Mouse (Mus musculus): Measurements from ENCODE around the gene Hrasls.

Hrasls gene

DNA sequence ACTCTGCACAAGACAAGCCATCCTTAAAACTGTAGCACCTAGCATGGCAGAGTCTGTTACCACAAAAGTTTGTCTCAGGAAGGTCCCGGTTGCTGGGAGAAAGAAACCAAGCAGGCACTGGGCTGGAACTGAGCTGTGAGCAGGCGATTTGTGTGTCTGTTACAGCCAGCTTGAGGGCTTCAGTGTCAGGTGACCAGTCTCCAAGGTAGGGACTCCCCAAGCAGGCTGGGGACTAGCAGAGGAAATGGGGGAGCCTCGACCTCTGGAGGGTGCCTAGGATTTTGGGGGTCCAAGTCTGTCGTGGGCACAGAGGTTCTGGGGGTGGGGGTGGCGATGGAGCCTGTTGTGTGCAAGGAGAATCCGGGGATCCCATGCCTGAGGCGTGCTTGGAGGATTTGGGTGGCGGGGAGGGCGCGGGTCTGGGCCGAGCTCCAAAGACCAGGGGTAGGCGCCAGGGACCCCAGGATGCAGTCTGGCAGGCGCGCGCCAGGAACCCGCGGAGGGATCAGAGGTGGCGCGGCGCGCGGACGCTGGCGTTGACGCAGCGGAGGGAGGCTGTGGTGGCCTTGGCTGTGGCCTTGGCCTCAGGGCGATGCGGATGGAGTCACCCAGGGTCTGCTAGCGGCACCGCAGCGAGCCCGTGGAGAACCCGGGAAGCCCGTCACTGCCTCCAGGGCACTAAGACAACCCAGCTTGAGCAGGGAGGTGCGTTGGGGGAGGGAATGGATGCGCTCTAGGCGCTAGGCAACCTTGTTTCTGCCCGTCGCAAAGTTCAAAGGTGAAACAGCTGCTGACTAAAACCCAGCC lies at the start of gene Hrasls:
Hrasls (plus strand) TSS at position 91 of the 807 bp plus-strand sequence.
- DNase-seq (ENCODE audit: low read depth): no peak

DNA sequence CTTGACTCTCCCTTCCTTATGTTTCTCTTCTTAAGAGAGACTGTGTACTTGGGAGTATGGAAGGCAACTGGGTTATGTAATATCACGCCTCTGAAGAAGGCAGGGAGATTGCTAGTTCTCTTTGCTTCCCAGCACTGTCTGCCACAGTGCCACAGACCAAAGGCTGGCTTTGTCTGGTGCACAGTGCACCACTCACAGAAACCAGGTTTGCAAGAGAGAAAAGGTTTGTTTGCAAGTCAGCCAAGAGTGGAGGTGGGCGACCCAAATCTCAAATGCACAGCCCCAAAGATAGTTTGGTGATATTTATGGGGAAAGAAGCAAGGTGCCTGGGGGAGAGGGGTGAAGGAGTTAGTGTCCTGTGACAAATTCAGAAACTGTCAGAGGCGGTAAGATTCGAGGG lies 47.2 kb upstream of the Hrasls start:
- no peak for DNase-seq (ENCODE audit: low read depth)

DNA sequence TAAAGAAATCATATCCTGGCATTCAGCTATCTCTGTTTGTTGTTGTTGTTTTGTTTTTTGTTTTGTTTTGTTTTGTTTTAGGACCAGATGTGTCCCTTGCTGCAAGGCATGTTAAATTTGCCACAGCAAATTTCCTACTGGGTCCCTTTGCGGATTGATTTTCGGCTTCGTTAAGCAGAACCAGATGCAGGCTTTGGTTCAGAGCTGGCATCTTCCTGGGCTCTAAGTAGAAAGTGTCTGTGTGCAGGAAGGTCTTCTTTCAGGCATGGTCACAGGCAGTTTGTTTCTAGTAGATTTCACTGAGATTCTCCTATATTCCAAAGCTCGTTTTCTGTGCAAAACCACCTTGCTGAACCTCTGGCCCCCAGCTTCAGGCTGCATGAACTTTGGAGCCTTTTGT lies 42.4 kb upstream of the Hrasls start:
- no peak for DNase-seq (ENCODE audit: low read depth)

DNA sequence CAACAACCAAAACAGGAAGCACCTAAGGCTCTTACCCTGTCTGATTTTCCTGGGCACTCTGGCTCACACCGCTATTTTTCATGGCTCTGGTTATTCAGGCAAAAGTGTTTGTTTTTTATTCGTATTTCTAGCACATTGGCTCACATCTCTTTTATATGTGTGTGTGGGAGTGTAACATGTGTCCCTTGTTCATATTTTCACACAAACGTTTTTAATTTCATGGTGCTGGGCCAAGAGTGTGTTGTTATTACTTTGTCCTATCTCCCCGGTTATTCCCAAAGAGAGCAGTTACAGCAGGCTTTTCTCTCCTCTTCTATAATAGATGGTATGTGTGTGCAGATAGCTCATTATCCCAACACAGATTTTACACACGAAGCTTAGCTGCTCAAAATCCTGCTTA lies 37.8 kb upstream of the Hrasls start:
- no peak for DNase-seq (ENCODE audit: low read depth)

DNA sequence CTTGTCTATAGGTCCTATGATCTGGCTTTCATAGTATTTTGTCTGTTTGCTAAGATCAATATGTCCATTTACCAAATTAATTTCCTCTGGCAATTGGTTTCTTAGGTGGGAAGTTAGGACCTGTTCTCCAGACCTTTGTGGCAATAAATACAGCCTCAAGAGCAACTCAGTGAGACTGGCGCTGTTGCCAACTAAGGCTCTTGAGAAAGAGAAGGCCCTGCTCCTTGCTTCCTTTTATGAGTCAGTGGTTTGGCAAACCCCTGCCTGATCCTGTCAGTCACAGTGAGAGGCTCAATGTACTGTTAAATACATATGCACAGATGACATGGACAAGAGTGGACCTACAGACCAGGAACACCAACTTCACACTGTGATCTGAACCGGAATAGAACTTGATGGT lies 36.3 kb upstream of the Hrasls start:
- no peak for DNase-seq (ENCODE audit: low read depth)

DNA sequence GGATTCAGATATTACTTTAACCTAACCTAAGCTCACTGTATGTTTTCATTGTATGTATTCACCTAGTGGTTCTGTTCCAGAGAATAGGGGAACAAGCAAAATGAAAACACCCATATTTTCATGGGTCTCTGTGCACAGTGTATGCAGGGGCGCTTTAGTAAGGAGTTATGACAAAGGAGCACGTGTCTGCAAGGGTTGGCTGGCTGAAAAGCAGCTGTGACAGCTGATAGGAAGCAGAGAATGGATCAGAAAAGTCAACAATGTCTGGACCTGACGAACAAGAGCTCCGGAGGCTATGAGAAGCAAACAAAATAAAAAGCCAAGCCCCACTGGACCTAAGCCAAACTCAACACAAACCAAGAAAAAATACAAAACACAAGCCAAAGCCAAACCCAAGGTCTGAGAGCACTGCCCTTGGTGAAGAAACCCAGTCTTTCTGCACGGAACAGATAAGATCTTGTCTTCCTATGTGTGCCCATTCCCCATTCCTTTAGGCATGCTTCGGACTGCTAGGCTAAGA lies 34.6 kb upstream of the Hrasls start:
- no peak for DNase-seq (ENCODE audit: low read depth)

DNA sequence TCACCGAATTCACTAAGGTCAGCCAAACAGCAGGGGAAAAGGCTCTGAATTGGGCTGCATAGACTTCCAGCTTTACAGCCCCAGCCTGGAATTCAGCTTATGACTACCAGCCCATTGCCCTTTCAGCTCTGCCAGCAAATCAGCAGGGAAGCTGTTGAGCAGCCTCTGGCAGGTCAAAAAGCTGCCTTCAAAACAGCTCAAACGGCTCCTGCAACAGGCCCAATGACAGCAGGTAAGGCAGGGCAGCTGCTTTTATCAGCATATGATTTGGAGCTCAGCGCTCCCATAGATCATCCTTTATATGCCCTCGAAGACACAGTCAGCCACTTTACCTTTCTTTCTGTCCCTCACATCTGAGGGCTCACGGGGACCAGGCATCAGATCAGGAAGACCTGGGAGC lies 16.6 kb upstream of the Hrasls start:
- no peak for DNase-seq (ENCODE audit: low read depth)

DNA sequence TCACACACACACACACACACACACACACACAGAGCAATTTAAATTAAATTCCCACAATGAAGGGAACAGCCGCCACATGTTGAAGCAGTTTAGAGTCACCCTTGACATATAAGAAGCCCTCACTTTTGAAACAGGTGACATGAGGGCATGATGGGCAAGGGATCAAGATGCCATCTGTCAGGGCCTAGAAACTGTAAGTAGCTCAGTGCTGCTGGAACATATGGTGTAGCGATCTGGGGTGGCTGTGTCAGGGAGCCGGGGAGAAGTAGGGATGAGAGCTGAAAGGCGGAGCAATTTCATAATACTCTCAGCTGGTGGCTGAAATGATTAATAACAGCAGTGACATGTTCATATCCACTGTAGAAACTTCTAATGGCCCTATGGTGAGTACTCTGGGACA lies 15.5 kb upstream of the Hrasls start:
- DNase-seq (ENCODE audit: low read depth): no peak

DNA sequence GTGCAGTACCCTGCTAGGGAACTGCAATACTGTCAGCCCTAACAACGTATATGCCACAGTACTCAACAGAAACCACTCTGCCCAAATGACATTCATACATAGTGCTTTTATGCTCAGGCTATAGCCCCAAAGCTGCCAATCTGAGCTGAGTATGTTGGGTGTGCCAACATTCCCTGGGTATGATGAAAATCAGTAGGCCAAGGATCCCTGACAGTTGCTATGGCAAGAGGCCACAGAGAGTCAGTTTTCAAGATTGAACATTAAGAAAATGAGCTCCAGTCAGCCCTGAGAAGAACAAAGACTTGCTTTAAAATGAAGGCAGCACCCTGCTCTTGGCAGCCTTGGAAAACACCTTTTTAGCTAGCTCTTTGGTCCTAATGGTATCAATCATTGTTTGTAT lies 14.3 kb upstream of the Hrasls start:
- no peak for DNase-seq (ENCODE audit: low read depth)

DNA sequence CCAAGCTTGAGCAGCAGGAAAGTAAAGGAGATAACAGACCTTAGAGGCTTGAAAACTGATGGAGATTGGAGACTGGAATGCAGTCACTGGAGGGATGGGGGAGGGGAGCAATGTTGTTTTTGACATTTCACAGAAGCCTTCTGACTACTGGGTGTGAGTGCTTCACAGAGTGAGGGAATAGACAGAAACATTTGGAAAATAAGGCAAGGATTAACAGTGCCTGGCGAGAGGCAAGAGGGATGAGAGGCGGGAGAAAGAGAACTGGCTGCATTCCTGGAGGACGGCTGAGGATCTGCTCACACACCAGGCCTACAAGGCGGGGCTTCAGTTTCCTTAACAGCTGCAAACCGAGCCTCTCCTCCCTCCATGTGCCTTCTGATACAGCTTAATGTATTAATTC lies 11.0 kb upstream of the Hrasls start:
- DNase-seq (ENCODE audit: low read depth): no peak

DNA sequence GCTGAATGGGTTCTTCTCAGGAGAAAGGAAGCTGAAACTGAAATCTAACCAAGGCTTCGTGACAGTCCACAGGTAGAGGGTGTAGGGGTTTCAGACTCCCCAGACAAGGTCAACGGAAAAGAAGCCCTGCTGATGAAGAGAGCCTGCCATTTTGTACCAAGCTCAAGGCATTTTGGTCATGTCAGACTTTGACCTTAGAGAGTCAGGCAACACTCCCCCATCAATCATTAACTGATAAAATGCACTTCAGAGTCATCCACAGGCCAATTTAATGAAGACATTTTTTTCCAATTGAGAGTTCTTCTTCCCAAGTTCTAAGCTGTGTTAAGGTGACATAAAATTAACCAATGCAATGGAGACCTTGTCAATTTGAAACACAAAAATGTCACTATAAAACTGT lies 8.3 kb upstream of the Hrasls start:
- DNase-seq (ENCODE audit: low read depth): no peak

DNA sequence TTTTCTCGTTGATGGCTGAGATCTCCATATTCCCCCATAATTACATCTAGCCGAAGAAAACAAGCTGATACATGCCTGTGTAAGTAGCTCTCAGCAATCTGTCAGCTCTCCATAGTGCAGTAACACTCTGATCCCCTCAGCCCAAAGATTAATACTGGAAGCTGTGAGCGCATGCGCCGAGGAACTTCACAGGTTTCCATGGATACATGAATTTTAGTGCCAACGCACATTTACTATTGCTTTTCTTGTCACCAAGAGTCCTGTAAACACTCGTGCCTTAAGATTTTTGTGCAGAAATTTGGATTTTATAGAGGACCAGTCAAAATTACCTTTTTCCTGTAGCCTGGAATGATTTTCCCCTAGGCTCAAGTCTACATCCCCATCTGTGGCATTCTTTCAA lies 4.6 kb upstream of the Hrasls start:
- no peak for DNase-seq (ENCODE audit: low read depth)

DNA sequence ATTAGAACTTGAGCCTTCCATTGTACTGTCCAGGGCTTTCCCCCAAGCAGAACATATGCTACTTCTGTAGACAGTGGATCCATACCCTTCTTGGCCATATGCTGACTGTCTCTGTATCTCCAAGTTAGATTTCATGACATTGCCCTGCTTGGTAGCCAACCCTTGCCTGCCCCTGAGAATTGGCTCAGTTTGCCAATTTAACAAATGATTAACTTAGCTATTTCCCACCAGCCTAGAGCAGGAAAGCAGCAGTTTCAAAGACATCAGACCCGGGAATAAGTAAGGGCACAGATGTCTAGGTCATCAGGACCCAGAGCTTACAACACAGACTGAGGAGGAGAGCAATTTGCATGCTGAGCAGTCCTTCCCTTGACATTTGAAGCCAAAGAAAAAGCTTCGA lies 3.9 kb upstream of the Hrasls start:
- no peak for DNase-seq (ENCODE audit: low read depth)

DNA sequence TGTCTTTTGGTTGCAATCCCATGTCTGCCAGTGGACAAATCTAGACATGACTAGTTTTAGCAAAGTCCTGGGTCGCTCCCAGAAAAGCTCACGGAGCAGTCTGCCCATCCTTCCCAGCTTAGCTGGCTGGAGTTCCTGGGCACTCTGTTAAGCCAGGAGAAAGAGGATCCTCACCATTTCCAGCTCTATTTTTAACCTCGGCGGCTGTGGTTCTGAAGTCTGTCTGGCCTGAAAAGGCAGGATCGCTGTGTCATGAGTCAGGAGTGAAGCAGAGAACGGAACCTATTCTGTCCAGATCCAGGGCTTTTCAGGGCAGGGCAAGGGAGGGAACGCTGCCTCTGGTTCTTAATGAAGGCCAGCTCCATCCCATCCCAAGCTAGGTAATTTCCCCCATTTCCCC lies 654 bp upstream of the Hrasls start:
- no peak for DNase-seq (ENCODE audit: low read depth)

DNA sequence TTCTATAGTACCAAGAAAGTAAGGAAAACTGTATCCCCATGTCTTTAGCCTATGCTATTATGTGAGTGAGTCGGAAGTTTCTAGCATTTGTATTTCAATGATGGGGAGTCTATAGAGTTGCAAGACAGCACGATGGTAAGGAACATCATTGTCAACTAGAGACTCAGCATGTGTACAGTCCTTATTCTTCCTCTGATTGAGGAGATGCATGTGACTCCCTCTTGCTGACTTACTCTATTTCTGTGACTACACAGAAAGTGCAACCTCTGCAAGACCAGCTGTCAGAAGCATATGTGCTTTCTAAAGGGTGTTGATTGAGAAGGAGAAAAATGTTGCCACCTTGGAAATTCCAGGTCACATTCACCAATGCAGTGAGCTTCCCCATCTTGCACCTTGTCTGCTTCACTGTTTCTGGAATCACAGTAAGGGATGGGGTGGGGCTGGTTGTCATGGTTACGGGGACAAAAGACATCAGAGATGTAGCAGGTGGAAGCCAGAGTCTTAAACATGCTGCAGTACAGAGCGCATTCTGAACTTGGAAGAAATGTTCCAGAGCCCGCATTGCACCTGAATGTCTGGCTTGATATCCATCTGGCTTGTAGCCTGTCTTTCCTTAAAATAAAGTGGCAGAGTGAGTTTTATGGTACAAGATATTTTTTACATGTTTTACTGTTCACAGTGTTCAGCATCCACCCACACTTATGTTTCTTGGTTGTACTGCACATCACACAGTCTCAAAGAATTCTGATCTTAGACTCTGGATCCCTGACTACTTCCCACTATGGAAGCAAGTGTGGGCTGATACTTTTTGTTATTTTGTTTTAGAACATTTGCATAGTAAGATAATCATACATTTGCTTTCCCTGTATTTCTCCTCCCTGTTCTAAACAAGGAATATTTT lies 7.2 kb downstream of the Hrasls start:
- DNase-seq (ENCODE audit: low read depth): no peak

DNA sequence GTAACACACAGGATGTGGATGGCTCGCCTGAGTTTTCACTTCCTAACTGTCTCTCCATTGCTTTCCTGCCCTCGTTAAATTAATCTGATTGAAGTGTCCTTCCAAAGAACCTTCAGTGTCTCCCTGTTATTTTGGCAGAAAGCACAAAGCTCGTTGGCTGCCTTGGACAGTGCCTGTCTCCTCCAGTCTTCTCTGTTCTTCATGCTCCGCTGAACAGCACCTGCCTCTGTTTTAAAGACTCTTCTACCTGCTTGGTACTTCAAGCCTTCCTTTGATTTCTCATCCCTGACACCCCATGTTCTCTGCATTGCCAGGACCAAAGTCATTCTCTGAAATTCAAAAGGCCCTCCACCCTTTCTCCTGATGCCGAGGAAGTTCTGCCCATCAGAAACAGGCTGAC lies 26.5 kb downstream of the Hrasls start:
- no peak for DNase-seq (ENCODE audit: low read depth)

DNA sequence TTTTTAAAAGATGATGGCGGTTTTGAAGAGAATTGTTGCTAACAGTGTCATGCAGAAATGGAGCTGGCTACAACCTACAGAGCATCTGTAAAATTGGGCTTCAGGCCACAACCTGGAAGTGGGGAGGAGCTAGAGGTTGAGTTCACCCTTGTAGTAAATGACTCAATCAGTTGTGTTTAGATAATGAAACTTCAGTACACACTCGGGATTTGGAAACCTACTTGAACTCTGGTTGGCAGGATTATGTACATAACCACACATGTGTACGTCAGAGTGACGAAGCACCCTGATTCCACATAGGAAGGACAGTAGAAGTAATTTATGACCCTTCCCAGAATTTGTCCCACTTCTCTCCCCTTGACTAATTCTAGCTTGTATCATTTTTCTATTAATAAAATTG lies 44.8 kb downstream of the Hrasls start:
- DNase-seq (ENCODE audit: low read depth): no peak
